Mouse (Mus musculus): ENCODE measurements around the gene Cgnl1. TPM values are rescaled to one million over a fixed set of nuclear protein-coding genes. Genes with fewer than 3 reads are reported as not detected.

Cgnl1 gene
- polyA plus RNA-seq, 2 experiments from 2014 or later, result not detected

GRCm38 (mm10) chr9:71666432-71666831 is 105.0 kb downstream of the Cgnl1 start:
- no peak for ATAC-seq

- ATAC-seq, result no peak
Observed at GRCm38 (mm10) chr9:71665493-71665892, 105.9 kb downstream of the Cgnl1 start.

GRCm38 (mm10) chr9:71664855-71665254 is 106.5 kb downstream of the Cgnl1 start:
- ATAC-seq, result no peak

GRCm38 (mm10) chr9:71663421-71664217 is 107.8 kb downstream of the Cgnl1 start:
- no peak for ATAC-seq

- ATAC-seq, result no peak
Observed at GRCm38 (mm10) chr9:71660540-71660939, 110.9 kb downstream of the Cgnl1 start.

- ATAC-seq, result no peak
Observed at GRCm38 (mm10) chr9:71659681-71660080, 111.7 kb downstream of the Cgnl1 start.

GRCm38 (mm10) chr9:71657199-71657598 is 114.2 kb downstream of the Cgnl1 start:
- ATAC-seq, result no peak

- ATAC-seq, result no peak
Observed at GRCm38 (mm10) chr9:71654861-71655260, 116.5 kb downstream of the Cgnl1 start.

- ATAC-seq, result no peak
Observed at GRCm38 (mm10) chr9:71646115-71646514, 125.3 kb downstream of the Cgnl1 start.

GRCm38 (mm10) chr9:71643611-71644010 is 127.8 kb downstream of the Cgnl1 start:
- ATAC-seq, result no peak

- ATAC-seq, result no peak
Observed at GRCm38 (mm10) chr9:71642270-71642669, 129.1 kb downstream of the Cgnl1 start.

- ATAC-seq, result no peak
Observed at GRCm38 (mm10) chr9:71640361-71640927, 131.0 kb downstream of the Cgnl1 start.

GRCm38 (mm10) chr9:71638198-71638597 is 133.2 kb downstream of the Cgnl1 start:
- no peak for ATAC-seq

GRCm38 (mm10) chr9:71636854-71637253 is 134.5 kb downstream of the Cgnl1 start:
- ATAC-seq, result no peak

- no peak for ATAC-seq
Observed at GRCm38 (mm10) chr9:71635627-71636026, 135.8 kb downstream of the Cgnl1 start.

GRCm38 (mm10) chr9:71634916-71635315 is 136.5 kb downstream of the Cgnl1 start:
- ATAC-seq, result no peak

GRCm38 (mm10) chr9:71628921-71629320 is 142.5 kb downstream of the Cgnl1 start:
- no peak for ATAC-seq

GRCm38 (mm10) chr9:71628286-71628685 is 143.1 kb downstream of the Cgnl1 start:
- ATAC-seq, result no peak

- no peak for ATAC-seq
Observed at GRCm38 (mm10) chr9:71625961-71626360, 145.4 kb downstream of the Cgnl1 start.

- no peak for ATAC-seq
Observed at GRCm38 (mm10) chr9:71624793-71625495, 146.5 kb downstream of the Cgnl1 start.

GRCm38 (mm10) chr9:71623871-71624569 is 147.4 kb downstream of the Cgnl1 start:
- no peak for ATAC-seq

- ATAC-seq, result no peak
Observed at GRCm38 (mm10) chr9:71622593-71622992, 148.8 kb downstream of the Cgnl1 start.

GRCm38 (mm10) chr9:71621968-71622367 is 149.4 kb downstream of the Cgnl1 start:
- no peak for ATAC-seq

All from CD4-positive, CD25-positive, alpha-beta regulatory T cell, adult 4 months (primary cell).